Mouse (Mus musculus): ENCODE results near the gene Znrf3.

Gene Znrf3

DNA sequence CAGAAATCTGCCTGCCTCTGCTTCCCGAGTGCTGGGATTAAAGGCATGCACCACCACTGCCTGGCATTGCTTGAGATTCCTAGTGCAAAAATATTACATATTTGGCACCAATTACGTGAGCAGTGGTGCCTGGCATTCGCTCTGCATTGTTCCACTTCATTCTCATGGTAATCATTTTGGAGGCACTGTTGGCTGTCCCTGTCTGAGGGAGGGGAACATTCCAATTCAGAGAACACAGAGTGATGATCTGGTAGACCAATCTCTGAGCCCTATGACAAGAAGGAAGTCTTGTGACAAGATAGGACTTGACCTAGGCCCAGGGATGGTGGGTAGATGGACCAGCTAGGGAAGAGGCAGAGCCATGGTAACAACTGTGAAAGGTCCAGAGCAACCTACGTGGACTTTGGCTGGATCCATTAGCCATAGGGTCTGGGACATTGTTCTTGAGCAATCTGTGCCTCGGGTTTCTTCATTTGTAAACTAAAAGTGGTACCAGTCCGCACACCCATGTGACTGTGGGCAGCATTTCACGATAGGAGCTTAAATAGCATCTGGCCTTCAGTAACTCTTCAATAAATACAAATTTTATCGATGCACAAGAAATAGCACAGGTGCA, 174.7 kb downstream of the Znrf3 start:
- DNase-seq (ENCODE audit: low spot score): no peak

DNA sequence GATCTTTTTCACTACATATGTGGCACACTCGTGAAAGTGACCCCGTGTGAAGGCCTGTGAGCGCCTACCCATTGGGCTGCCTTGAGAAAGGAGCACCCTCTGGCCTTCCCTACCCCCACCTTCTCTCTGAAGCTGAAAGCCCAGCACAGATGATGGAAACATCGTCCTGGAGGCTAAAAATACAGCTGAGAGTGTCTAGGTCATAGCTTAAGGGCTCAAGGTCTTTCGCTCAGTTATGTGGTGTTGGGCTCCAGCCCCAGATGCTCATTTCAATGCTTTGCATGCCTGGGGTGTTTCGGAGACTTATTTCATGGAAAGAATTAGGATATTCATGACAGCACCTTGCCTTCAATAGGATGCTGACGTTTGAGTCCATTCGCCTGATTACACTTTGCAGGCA, 178.9 kb downstream of the Znrf3 start:
- no peak for DNase-seq (ENCODE audit: low spot score)

DNA sequence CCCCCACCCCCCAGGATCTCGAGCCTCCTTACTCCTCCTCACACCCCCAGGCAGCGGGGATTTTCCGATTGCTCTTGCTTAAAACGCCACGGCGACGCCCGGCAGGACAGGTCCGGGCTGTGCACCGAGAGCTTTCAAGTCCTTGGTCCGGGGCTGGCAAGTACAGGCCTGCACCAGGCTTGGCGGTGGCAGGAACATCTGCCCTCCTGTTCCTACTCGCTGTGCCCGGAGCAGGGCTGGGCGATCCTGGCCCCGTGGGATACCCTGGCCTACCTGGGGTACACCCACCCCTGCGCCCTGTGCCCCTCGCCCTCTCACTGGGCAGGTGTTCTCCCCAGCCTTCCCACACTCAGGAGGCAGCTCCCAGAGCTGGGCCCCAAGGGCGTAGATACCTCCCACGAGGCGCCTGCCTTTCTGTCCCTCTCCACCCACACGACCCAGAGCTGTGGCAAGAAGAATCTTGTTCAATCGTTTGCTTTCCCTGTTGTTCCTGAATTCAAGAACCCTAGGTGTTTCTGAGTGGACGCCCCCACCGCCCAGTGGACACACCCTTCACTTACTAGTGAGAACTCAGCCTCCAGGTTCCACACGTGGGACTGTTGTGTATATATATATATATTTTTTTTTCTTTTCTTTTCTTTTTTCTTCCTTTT, 181.4 kb downstream of the Znrf3 start:
- no peak for DNase-seq (ENCODE audit: low spot score)

DNA sequence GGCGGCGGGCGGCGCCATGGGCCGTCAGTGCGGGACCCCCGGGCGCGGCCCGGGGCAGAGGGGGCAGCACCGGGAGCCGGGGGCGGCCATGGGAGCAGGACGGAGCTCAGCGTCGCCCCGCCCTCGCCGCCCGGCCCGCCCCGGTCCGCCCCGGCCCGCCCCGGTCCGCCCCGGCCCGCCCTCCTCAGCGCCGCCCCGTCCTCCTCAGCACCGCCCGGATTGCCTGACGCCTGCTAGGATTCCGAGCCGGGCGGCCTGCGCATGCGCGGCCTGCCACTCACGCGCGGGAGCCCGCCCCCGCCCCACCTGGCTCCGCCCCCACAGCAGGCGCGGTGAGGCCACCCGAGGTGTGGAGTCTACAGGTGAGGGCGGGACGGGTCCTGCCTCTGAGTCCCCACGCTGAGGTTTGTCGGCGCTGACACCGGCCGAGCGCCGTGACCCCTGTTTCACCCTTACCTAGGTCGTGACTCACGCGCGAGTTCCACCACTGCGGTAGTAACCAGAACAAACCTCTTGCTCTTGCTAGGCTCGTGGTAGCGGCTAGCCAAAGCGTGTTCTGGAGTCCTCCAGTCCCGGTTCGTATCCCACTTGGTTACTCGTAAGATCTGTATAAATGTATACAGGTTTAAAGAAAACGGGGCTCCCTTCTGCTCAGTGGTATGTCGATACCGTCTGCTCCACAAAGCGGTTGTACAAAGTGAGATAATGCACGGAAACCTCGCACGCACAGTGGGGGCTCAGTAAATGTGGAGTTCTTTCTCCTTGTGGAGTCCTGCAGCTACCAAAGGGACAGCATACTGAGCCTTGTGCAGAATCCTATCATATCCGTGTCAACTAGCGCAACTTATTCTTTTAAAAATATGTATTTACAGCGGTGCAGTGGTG, 182.9 kb downstream of the Znrf3 start, which contains the start of gene Kremen1:
Gene Kremen1, minus strand, starts transcription at position 51 of the 885 bp plus-strand sequence.
- DNase-seq (ENCODE audit: low spot score): peak; percentile 80

DNA sequence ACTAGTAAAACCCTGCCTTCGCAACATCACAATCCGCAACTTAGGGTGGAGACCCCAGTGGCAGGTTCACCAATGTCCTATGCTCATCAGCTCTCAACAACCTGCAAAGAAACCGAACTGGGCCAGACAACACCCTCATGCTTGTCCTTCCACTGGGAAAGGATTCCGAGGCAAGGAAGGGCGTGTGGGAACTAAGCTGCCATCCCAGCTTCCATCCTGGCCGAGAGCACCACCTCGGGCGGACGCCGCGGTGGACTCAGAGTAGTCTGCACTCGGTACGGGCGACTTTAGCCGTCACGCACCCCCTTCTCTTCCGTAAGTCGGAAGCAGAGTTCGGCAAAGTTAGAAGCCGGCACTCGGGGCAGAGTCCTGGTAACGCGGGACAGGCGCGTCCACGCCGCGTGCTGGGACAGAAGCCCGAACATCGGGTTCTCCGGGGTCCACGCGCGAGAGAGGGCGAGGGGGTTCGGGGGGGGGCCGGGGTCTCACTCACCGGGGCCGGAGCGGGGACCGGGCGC, 183.6 kb downstream of the Znrf3 start:
- DNase-seq (ENCODE audit: low spot score): no peak

DNA sequence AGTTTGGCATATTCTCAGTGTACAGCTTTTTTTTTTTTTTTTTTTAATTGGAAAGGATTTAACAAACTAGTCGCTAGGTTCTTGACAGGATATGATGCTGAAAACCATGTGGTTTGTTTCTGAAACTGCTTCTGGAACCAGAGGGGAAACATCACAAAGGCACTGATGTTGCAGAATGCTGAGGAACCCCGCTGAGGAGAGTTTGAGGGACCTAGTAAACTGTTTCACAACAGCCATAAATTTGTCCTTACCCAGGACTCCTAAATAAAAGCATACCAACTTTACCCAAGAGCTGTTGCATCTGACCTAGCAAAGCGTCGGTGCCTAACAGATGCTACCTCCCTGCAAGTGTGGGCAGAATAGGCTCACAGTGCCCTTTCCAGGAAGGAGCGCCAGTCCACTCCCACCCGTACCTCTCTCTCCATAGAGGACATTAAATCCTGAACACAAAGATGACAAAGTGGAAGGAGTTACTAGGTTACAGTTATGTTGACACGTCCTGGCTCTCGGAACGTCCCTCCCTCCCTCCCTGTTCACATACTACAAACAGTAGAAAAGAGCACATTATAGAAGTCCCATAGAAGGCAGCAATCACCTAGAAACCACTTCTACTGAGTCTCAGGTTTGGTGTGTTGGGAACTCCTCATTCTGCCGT, 184.6 kb downstream of the Znrf3 start:
- no peak for DNase-seq (ENCODE audit: low spot score)

DNA sequence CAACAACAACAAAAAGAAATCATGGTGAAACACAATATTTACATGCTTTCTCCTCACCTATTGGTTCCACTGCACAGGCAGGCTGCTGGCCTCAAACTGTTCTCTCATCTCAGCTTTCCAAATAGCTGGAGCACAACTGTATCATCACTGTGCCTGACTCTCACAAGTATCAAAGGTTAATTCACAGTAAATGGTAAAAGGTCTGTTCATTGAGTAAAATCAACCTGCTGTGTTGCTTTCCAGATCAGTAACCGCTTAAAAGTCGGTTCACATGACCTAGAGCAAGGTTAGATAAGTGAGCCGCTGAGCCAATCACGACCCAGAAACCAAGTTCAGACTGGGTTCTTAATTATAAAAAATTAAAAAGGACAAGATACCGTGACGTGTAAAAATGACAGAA, 186.6 kb downstream of the Znrf3 start:
- no peak for DNase-seq (ENCODE audit: low spot score)

DNA sequence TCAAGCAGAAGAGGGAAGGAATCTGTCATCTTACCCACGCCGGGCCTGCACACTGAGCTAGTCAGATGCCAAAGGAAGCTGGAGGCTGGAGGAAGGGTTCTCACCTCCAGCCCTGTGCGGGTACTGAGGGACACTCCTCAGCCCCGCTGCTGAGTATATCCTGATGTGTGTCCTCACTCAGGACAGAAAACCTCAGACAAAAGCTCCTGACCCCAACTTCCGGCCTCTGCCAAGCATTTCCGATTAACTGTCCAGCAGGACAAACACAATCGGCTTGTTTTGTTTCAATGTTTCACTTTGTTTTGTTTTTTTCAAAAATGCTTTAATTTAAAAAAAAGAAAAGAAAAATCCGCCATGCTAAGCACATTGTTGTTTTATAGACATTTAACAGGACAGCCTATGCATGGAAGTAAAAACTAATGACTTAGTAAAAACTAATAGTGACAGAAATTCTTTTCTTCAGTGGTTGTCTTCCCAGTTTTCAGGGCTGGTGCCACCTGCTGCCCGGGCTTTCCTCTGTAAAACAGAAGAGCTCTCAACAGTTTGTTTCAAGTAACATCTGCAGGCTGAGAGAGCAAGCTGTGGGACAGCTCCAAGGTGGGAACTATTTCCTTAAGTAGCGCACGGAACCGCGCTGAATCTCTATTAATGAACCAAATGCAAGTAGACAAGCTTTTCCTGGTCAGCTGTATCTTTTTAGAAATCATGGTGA, 187.3 kb downstream of the Znrf3 start:
- no peak for DNase-seq (ENCODE audit: low spot score)

DNA sequence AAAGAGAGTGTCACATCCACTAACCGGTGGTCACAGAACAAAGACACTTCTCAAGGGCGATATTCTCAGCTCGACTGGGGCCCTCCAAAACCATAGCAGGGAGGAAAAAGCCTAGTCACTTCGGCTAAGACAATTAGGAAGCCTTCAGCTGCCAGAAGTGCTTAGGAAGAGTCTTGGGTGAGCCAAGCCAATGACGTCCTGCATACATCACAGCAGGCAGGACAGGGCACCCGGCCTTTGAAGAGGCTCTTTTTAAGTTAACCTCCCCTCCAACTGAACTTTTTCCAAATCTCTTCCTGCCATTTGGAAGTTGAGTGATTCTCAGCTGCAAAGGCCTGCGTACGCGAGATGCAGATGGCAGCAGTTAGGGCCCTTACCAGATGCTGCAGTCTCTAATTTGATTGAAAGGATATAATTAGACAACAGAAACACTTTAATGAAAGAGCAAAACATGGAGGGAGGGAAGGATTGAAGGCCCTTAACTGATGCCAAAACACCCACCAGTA, 189.1 kb downstream of the Znrf3 start:
- no peak for DNase-seq (ENCODE audit: low spot score)

DNA sequence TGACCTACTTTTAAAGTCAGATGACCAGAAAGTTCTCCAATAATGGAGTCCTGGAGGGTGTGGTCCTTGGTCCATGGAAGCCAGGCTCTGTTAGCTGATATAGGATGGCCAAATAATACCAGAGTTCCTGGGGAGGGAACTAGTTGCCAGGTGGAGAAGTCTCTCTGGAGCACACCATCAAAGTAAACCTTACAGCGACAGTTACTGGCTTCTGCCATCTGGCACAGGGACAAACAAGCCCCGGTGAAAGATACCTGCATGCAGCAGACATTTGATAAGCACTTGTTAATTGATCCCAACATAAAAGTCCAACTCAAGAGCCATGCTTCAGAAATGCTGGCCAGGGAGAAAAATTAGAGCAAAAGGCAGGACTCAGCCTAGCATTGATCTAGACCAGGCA, 190.6 kb downstream of the Znrf3 start:
- DNase-seq (ENCODE audit: low spot score): no peak

DNA sequence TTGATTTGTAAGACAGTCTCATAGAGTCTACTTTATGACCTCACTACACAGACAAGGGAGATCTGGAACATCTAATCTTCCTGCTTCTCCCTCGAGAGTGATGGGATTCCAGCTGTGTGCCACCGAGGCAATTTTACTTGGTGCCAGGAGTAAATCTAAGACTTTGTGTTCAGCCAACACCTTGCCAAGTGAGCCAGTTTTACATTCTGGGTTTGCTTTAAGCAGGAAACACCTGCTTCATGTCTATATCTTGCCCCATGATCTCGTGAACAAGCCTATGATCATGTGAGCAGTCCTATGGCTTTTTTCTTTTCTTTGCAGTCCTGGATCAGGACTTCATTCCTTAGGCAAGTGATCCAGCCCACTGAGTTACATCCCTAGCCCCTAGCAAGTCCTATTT, 191.1 kb downstream of the Znrf3 start:
- no peak for DNase-seq (ENCODE audit: low spot score)

DNA sequence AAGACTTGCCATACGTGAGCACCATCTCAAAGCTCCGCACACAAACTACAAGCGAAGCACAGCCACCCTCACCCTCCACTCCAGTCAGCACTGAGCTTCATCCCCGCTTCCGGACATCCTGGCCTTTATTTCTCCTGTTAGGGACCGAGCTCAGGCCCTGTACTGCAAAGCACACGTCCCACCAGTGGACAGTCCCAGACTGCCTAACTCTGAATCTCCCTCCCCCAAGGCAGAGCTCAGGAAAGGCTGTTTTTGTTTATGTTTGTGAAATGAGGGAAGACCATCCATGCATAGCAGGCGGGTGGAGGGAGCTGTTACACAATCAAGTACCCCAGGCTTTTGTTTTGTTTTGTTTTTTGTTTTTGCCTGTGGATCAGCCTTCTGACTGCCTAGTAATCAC, 191.9 kb downstream of the Znrf3 start:
- no peak for DNase-seq (ENCODE audit: low spot score)

DNA sequence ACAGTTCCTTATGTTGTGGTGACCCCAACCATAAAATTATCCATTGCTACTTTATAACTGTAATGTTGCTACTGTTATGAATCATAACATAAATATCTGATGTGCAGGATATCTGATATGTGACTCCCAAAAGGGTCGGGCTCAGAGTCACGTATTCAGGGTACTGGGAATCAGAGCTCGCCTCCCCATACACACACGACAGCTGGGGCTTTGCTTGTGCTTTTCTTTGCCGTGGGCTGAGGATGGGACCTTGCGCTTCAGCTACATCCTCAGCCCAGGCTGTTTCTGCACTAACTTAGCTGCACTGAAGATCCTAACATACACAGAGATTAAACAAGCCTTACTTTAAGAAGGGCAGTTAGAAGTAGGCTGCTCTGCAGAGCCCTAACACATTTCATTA, 193.5 kb downstream of the Znrf3 start:
- no peak for DNase-seq (ENCODE audit: low spot score)

DNA sequence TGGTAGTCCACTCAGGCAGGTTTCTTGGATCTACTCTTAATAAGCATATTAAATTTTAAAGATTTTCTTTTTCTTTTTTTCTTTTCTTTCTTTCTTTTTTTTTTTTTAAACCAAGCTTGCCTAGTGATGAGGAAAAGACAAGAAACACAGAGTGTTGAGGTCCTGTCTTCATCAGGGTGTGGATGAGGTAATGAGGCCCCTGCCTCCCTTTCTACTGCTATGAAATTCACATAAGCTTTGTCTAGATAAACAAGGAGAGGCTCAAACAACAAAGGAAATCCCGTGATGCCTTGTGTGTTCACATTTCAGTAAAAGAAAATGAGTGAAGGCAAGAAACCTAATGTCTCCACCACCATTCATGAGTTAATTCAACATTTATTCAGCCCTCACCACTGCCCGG, 196.4 kb downstream of the Znrf3 start:
- DNase-seq (ENCODE audit: low spot score): no peak

DNA sequence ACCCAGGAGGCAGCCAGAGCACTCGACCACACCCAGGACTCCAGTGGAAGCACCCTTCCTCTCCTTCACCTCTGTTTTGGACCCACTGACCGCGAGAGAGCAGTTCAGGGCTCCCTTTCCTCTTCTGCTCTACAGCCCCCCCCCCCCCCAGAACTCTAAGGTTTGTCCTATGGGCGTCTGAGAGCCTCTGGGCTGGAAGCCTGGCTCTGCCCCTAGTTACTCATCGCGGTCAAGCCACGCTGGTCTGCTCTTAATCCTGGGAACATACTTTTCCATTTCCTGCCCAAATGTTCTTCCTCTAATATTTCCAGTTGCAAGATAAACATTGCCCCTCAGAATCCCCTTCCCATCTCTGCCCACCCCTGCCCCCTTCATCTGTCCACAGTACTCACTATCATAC, 199.2 kb downstream of the Znrf3 start:
- DNase-seq (ENCODE audit: low spot score): no peak

DNA sequence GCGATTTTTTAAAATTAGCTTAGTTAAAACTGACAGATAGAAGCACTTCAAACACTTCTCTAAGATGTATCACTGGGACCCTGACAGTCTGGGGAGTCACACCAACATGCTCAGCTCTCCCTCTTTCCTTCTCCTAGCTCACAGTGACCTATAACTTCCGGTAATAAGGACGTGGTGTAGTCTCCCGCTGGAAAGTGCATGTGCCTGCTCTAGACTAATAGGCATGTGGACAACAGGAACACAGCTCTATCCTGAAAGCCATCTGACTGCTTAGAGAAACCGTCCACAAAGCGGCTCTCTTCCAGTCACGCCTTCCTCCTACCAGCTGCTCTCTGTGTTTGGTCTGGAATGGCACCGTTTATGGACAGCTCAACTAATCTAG, 199.9 kb downstream of the Znrf3 start:
- DNase-seq (ENCODE audit: low spot score): no peak

DNA sequence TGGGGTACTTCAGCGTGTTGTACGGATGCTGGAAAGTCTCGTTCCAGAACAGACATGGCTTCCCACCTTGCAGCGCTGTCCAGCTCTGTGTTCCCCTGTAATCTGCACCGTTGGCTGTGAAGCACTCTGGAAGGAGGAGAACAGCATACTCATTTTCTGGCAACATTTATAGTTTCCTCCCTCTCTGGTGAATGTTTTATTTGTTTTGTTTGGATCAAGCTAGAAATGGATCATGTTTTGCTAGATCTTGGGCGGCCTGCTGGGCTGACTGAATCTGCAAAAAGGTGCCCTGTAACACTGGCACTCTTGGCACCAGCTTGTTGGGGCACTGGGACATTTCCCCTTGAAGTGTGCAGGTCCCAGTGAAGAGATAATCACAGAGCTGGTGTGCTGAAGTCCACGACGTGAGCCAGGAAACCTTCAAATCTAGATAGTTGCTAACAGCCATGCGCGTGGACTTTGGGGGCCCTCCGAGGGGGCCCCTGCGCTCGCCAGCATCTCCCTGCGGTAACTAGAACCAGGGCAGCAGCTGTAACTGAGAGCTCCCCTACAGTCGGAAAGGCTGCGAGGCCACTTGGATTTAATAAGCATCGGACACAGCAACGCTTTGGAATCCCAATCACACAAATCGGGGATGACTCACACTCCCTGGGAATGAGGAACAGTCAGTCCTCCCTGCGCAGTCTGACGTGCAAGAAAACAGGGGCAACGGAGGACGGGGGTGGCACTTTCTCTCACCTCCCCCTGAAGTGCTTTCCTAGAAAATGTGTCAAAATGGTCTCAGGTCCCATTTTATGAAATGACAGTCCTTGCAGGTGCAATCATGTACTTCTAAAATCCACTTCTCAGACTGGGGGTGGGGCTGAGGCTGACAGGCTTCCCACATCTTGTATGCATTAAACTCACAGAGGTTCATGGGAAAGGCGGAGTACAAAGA, 200.6 kb downstream of the Znrf3 start:
- DNase-seq (ENCODE audit: low spot score): no peak

DNA sequence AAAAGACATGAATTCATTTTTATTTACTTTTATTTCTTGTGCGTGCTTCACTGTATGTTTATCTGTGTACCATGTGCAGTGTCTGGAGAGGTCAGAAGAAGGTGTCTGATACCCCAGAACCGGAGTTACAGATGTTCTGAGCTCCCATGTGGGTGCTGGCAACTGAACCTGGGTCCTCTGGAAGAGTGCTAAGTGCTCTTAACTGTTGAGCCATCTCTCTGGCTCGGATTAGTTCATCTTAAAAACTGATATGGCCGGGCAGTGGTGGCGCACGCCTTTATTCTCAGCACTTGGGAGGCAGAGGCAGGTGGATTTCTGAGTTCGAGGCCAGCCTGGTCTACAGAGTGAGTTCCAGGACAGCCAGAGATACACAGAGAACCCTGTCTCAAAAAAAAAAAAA, 201.4 kb downstream of the Znrf3 start:
- DNase-seq (ENCODE audit: low spot score): no peak

DNA sequence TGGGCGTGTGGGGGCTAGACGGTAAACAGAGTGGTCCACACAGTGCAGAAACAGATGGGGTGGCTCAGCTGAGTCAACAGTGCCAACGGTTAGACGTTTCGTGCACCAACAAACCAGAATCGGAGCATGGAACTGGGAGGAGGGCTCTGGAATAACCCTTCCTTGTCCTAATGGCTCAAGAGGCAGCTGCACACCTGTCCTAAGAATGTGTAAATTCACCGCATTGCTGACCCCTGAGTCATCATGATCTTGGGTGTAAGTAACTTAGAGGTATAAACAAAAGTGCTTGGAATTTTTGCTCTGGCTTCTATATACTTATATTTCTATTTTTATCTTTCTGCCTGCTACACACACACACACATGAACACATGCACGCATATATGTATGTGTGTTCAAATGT, 202.5 kb downstream of the Znrf3 start:
- DNase-seq (ENCODE audit: low spot score): no peak

Data from ovary, postnatal 10 days (tissue).